Mouse (Mus musculus): ENCODE data around the gene Slc43a2. TPM values are rescaled to one million over a fixed set of nuclear protein-coding genes. Genes with fewer than 3 reads are reported as not detected.

Slc43a2 gene
- polyA plus RNA-seq, 1 experiment from 2014 or later, result 3.7 TPM

DNA sequence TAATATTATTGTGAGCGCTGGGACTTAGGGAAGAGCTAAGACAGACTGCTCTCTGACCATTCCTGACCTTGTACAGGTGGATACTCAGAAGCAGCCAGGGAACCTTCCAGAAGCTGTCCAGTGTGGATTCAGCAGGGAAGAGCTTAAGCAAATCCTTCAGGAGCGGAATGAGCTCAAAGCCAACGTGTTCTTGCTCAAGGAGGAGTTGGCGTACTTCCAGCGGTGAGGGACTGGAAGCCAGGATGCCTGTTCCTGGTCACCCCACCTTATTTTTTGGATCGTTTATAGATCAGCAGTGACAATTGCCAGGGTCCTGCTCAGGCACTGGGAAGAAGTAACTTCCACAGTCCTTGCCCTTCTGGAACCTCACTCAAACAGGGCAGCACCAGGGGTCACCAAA, 20.3 kb upstream of the Slc43a2 start:
- Histone ChIP-seq H3K27ac (no peak overlapping the region), H3K9ac (replicated peaks) (no peak overlapping the region), H3K4me1 (replicated peaks) (peaks cover 36% of the 10 kb centered on the region), H3K4me2 (no peak overlapping the region), H3K9me3 (no peaks in the 10 kb centered on the region), H3K27me3 (no peaks in the 10 kb centered on the region), H3K4me3 (replicated peaks) (0 out of 2 replicates have a peak overlapping the region, but pooled peaks have one; percentile 52), H3K36me3 (peaks cover 39% of the 10 kb centered on the region)
- WGBS, result 88% methylated on average over 6 of the region's 6 CpGs
- ATAC-seq (ENCODE audit: insufficient number of reproducible peaks, insufficient read depth, low FRiP score, low TSS enrichment, low read depth), result no peak

DNA sequence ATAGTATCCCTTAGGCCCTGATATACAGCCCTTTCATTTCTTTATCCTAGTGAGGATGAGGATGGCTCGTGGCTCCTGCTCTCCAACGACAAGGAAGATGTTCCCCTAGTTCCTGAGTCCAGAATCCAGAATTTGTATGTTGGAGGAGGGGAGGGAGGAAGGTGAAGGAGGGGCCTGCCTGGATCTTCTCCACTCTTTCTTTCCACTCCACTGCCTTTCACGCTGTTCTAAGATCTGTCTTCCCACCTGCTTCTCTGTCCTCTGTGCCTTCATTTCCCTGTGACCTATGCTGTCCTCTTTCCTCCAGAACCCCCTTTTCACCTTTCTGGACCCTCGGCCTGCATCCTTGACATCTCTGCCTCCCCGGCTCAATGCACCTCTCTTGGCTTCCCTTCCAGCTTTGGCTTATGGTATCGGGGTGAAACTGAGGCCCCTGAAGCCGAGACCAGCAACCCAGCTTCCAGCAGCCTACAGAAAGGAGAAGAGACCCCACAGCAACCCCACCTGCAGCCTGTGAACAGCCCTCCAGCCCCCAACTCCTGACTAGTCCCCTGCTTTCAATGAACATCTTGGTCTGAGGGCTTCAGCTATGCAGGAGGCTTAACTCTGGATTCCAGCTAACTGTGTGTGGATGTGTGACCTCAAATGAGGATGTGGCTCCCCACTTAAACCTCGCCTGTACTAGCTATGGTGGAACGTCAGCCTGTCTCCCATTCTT, 19.0 kb upstream of the Slc43a2 start:
- 78% methylated on average over 9 of the region's 9 CpGs for WGBS
- Histone ChIP-seq H3K9me3 (no peaks in the 10 kb centered on the region), H3K4me3 (replicated peaks) (no peak overlapping the region), H3K36me3 (peaks cover 28% of the 10 kb centered on the region), H3K27ac (no peak overlapping the region), H3K4me2 (no peak overlapping the region), H3K4me1 (replicated peaks) (peaks cover 36% of the 10 kb centered on the region), H3K27me3 (no peaks in the 10 kb centered on the region), H3K9ac (replicated peaks) (no peak overlapping the region)
- ATAC-seq (ENCODE audit: insufficient number of reproducible peaks, insufficient read depth, low FRiP score, low TSS enrichment, low read depth), result no peak

DNA sequence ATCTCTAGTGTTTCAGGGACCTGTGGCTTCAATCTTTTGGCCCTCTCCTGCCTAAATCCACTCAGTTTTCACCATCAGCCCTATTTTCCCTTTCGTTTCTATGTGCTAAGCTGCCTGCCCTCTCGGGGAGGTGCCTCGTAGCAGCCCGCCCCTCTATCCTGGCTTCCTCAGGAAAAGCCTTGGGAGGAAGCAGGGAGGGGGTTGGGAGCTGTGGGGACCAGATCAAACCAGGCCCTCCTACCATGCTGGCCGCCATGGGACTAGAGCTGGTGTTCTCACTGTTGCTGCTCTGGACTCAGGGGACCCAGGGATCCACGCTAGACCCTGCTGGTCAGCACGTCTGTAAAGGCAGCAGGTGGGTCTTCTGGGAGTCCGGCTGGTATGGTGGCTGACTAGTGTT, 18.2 kb upstream of the Slc43a2 start, which contains the start of gene Scarf1:
TSS of gene Scarf1 (plus strand) at position 205 of the 400 bp plus-strand sequence.
- WGBS, result 53% methylated on average over 8 of the region's 8 CpGs
- no peak for ATAC-seq (ENCODE audit: insufficient number of reproducible peaks, insufficient read depth, low FRiP score, low TSS enrichment, low read depth)
- no peak within 1 kb of the TSS for H3K27ac ChIP-seq
- H3K4me3 ChIP-seq (replicated peaks), result no peak within 1 kb of the TSS
- H3K27me3 ChIP-seq, result no peaks in the 10 kb centered on the region
- H3K4me2 ChIP-seq, result peak within 1 kb of the TSS; percentile 6; the same call in 1 of the 2 replicates
- peaks cover 35% of the 10 kb centered on the region for H3K4me1 ChIP-seq (replicated peaks)
- H3K9me3 ChIP-seq, result no peaks in the 10 kb centered on the region
- no peak within 1 kb of the TSS for H3K9ac ChIP-seq (replicated peaks)
- H3K36me3 ChIP-seq, result peaks cover 19% of the 10 kb centered on the region

DNA sequence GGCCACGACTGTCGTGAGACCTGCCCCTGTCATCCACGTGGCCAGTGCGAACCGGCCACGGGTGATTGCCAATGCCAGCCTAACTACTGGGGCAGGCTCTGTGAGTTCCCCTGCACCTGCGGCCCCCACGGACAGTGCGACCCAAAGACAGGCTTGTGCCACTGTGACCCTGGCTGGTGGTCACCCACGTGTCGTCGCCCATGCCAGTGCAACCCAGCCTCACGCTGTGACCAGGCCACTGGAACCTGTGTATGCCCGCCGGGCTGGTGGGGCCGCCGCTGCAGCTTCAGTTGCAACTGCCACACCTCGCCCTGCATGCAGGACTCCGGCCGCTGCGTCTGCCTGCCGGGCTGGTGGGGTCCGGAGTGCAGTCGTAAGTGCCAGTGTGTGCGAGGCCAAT, 16.3 kb upstream of the Slc43a2 start:
- Histone ChIP-seq H3K4me3 (replicated peaks) (no peak overlapping the region), H3K9ac (replicated peaks) (no peak overlapping the region), H3K27ac (no peak overlapping the region), H3K4me1 (replicated peaks) (peaks cover 17% of the 10 kb centered on the region), H3K9me3 (no peaks in the 10 kb centered on the region), H3K4me2 (no peak overlapping the region), H3K36me3 (peaks cover 5% of the 10 kb centered on the region; the same call in 1 of the 2 replicates), H3K27me3 (no peaks in the 10 kb centered on the region)
- 90% methylated on average over 25 of the region's 25 CpGs for WGBS
- no peak for ATAC-seq (ENCODE audit: insufficient number of reproducible peaks, insufficient read depth, low FRiP score, low TSS enrichment, low read depth)

DNA sequence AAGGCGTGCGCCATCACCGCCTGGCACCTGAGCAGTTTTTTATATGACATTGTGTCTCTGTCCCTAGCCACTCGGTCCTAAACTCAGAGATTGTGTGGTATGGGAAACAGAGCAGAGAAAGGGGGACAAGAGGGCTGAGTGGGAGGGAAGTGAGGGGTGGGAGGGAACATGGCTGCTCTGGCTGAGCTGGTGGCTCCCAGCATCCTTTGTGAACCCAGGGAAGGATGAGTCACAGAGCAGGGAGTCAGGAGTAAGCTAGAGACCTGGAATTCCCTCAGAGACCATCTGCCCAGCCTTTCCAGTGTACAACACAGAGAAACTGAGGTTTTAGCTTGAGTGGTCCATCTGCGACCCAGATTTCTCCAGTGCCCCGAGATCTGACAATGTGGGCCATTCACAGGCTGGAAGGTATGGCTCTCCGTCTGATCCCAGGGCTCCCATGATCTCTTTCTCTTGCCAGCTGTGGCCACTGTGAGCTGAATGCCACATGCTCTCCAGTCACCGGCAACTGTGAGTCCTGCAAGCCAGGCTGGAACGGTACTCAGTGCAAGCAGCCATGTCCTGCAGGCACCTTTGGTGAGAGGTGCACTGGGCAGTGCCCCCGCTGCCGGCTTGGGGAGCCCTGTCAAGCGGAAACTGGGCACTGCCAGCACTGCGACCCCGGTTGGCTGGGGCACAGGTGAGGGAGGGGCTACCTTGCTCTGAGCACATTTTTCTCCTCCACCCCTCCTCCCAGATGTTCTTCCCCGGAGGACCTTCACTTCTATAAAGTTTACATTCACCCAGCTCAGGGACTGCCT, 11.5 kb upstream of the Slc43a2 start:
- Histone ChIP-seq H3K4me1 (replicated peaks) (peaks cover 4% of the 10 kb centered on the region; the same call in 1 of the 2 replicates), H3K9me3 (no peaks in the 10 kb centered on the region), H3K27me3 (no peaks in the 10 kb centered on the region), H3K9ac (replicated peaks) (0 out of 2 replicates have a peak overlapping the region, but pooled peaks have one; percentile 2), H3K36me3 (no peaks in the 10 kb centered on the region), H3K4me3 (replicated peaks) (no peak overlapping the region), H3K4me2 (no peak overlapping the region), H3K27ac (no peak overlapping the region; the same call in 1 of the 2 replicates)
- ATAC-seq (ENCODE audit: insufficient number of reproducible peaks, insufficient read depth, low FRiP score, low TSS enrichment, low read depth), result no peak
- 76% methylated on average over 15 of the region's 15 CpGs for WGBS

DNA sequence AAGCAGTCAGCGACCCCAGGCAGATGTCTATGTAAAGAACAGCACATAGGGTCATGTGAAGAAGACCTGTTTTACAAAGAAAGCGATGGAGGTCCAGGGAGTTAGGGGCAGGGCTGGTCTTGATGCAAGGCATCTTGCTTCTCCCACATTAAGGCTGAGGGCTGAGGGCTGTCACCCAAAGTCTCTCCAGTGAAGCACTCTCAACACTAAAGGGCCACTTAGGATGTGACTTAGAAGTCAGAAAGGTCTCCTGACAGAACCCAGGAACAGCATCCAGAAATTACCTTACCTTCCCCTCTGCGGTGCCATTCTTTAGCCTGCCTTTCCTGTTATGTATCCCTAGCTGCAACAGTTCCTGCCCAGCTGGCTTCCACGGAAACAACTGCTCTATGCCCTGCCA, 9.9 kb upstream of the Slc43a2 start:
- ATAC-seq (ENCODE audit: insufficient number of reproducible peaks, insufficient read depth, low FRiP score, low TSS enrichment, low read depth), result no peak
- Histone ChIP-seq H3K27me3 (no peaks in the 10 kb centered on the region), H3K4me2 (no peak overlapping the region), H3K9ac (replicated peaks) (no peak overlapping the region), H3K4me1 (replicated peaks) (peaks cover 4% of the 10 kb centered on the region; the same call in 1 of the 2 replicates), H3K27ac (no peak overlapping the region), H3K9me3 (no peaks in the 10 kb centered on the region), H3K36me3 (no peaks in the 10 kb centered on the region), H3K4me3 (replicated peaks) (no peak overlapping the region)
- 84% methylated on average over 4 of the region's 4 CpGs for WGBS

DNA sequence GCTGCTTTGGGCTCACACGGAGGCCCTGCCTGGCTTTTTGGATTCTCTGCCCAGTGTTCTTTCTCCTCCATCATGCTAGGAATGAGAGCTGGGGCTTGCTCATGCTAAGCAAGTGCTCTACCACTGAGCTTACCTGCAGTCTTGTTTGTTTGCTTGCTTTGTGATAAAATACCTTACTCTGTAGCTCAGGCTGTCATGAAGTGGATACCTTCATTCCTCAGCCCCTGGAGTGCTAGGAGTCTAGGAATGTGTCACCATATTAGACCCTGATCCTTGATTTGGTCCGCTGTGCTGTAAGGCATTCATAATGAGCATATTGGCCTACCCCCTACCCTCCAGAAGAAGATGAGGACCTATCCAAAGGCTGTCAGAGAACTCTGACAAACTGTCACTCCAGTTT, 8.7 kb upstream of the Slc43a2 start:
- Histone ChIP-seq H3K4me3 (replicated peaks) (no peak overlapping the region), H3K9me3 (no peaks in the 10 kb centered on the region), H3K36me3 (no peaks in the 10 kb centered on the region), H3K4me1 (replicated peaks) (peaks cover 4% of the 10 kb centered on the region; the same call in 1 of the 2 replicates), H3K27ac (no peak overlapping the region), H3K9ac (replicated peaks) (no peak overlapping the region), H3K27me3 (no peaks in the 10 kb centered on the region), H3K4me2 (no peak overlapping the region)
- no peak for ATAC-seq (ENCODE audit: insufficient number of reproducible peaks, insufficient read depth, low FRiP score, low TSS enrichment, low read depth)
- 77% methylated on average over 2 of the region's 2 CpGs for WGBS

DNA sequence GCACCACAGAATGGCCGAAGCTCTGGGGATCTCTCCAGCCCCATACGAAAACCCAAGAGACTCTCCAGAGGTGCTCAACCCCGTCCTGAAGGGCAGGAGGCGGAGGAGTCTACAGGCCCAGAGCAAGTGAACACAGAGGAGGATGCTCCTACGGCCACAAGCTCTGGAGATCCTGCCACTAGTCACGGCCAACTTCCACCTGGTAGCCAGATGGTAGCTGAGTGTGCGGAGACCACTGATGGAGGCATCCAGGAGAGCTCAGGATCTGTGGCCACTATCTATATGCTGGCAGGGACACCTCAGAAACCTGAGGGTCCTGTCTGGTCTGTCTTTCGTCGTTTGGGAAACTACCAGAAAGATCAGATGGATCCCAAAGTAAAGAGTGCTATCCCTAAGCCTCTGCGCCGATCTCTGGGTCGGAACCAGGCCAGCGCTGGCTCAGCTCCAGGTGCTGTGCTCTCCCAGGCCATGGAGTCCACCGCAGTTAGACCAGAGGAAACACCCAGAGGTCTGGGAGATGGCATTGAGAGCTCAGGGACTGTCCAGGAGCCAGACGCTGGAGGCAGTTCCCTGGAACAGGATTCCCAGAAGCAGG, 5.9 kb upstream of the Slc43a2 start:
- no peaks in the 10 kb centered on the region for H3K9me3 ChIP-seq
- H3K27me3 ChIP-seq, result no peaks in the 10 kb centered on the region
- no peak overlapping the region for H3K9ac ChIP-seq (replicated peaks)
- no peak overlapping the region for H3K4me3 ChIP-seq (replicated peaks)
- no peak overlapping the region for H3K4me2 ChIP-seq
- H3K4me1 ChIP-seq (replicated peaks), result no peaks in the 10 kb centered on the region; the same call in 1 of the 2 replicates
- no peak overlapping the region for H3K27ac ChIP-seq
- H3K36me3 ChIP-seq, result no peaks in the 10 kb centered on the region
- no peak for ATAC-seq (ENCODE audit: insufficient number of reproducible peaks, insufficient read depth, low FRiP score, low TSS enrichment, low read depth)
- WGBS, result 81% methylated on average over 15 of the region's 15 CpGs

DNA sequence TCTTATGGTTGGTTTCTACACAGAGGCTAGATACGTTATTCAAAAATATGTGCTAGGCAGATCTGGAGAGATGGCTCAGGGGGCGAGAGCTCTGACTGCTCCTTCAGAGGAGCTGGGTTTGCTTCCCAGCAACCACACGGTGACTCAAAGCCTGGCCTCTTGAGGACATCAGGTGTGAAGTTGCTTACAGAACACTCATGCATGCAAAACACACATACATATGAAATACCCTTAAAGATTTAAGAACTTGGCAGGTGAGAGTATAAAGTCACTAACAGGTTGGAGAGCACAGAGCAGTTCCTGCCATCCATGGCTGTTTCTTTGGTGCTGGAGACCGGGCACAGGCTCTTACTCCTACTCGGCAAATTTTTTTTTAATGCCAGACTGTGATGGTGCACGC, 4.6 kb upstream of the Slc43a2 start:
- H3K9me3 ChIP-seq, result no peaks in the 10 kb centered on the region
- no peaks in the 10 kb centered on the region for H3K36me3 ChIP-seq
- no peaks in the 10 kb centered on the region for H3K27me3 ChIP-seq
- H3K4me1 ChIP-seq (replicated peaks), result no peaks in the 10 kb centered on the region; the same call in 1 of the 2 replicates
- WGBS, result 86% methylated on average over 6 of the region's 6 CpGs
- no peak overlapping the region for H3K4me3 ChIP-seq (replicated peaks)
- H3K4me2 ChIP-seq, result no peak overlapping the region
- ATAC-seq (ENCODE audit: insufficient number of reproducible peaks, insufficient read depth, low FRiP score, low TSS enrichment, low read depth), result no peak
- no peak overlapping the region for H3K9ac ChIP-seq (replicated peaks)
- H3K27ac ChIP-seq, result no peak overlapping the region

DNA sequence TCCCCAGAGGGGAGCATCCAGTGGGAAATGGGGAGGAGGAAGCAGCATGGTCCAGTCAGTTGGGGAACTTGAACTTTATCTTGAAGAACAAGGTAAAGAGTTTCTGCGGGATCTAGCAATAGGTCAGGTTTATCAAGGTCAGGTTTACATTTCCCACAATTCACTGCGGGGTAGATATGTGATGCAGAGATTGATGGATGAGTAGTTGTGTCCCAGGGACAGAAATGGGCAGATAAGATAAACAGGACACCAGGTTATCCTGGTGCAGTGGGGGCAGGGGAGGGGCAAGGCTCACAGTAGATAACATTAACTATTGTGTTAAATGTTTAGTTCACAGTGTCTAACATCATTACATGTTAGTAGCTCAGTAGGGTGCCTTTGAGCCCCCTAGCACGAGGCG, 1.7 kb upstream of the Slc43a2 start:
- 53% methylated on average over 4 of the region's 4 CpGs for WGBS
- Histone ChIP-seq H3K27me3 (no peaks in the 10 kb centered on the region), H3K4me3 (replicated peaks) (no peak overlapping the region), H3K9ac (replicated peaks) (no peak overlapping the region), H3K4me1 (replicated peaks) (peaks cover 8% of the 10 kb centered on the region), H3K27ac (no peak overlapping the region), H3K9me3 (no peaks in the 10 kb centered on the region), H3K4me2 (no peak overlapping the region), H3K36me3 (no peaks in the 10 kb centered on the region)
- ATAC-seq (ENCODE audit: insufficient number of reproducible peaks, insufficient read depth, low FRiP score, low TSS enrichment, low read depth), result no peak

DNA sequence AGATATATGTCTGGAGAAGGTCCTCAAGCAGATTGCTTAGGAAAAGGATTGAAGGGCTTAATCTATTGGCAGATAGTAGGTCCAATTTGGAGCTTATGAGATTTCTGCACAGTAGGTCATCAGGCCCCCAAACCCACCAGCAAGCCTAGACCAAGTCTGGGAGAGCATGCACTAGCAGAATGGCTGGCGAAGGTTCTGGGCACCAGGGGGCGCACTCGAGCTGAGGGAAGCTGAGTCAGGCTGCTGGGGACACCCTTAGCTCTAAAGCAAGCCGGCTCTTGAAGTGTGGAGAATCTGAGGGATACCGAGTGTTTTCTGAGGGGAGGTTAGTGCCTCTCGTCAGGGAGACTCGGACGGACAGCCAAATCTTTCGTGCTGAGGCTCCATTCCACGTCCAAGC, 1.2 kb upstream of the Slc43a2 start:
- ATAC-seq (ENCODE audit: insufficient number of reproducible peaks, insufficient read depth, low FRiP score, low TSS enrichment, low read depth), result 0 out of 2 replicates have a peak, but pooled peaks have one; percentile 8
- H3K4me2 ChIP-seq, result peak overlapping the region; percentile 96
- H3K36me3 ChIP-seq, result no peaks in the 10 kb centered on the region
- peak overlapping the region; percentile 86 for H3K9ac ChIP-seq (replicated peaks)
- 0 out of 2 replicates have a peak overlapping the region, but pooled peaks have one; percentile 18 for H3K27ac ChIP-seq
- peaks cover 9% of the 10 kb centered on the region for H3K4me1 ChIP-seq (replicated peaks)
- no peaks in the 10 kb centered on the region for H3K27me3 ChIP-seq
- H3K9me3 ChIP-seq, result no peaks in the 10 kb centered on the region
- WGBS, result under 1% methylated on average over 10 of the region's 10 CpGs
- H3K4me3 ChIP-seq (replicated peaks), result peak overlapping the region; percentile 70
